Mouse (Mus musculus) kidney, embryonic 15.5 days (tissue): ENCODE data around the gene Mindy1. TPM values are rescaled to one million over a fixed set of nuclear protein-coding genes. Genes with fewer than 3 reads are reported as not detected.

Experiments used
- ATAC-seq: fragments of 200-750 bp; cut with Nextera tagmentation; replicated peaks from 2 replicates; pipeline ENCODE4 v1.8.0; 2017; ENCODE audit warnings: moderate TSS enrichment; ENCODE audit not compliant: low FRiP score
- H3K27ac ChIP-seq: fragments of 300-500 bp; sonication (generic); 2 replicates; pipeline ENCODE4 v1.5.1; 2015; ENCODE audit warnings: mild to moderate bottlenecking, inconsistent platforms
- H3K27me3 ChIP-seq: fragments of 300-500 bp; sonication (generic); 2 replicates; pipeline ENCODE4 v1.6.1; 2015; ENCODE audit warnings: inconsistent platforms
- H3K36me3 ChIP-seq: fragments of 300-500 bp; sonication (generic); 2 replicates; pipeline ENCODE4 v1.6.1; 2015; ENCODE audit warnings: inconsistent platforms
- H3K4me1 ChIP-seq: fragments of 300-500 bp; sonication (generic); 2 replicates; pipeline ENCODE4 v1.6.1; 2015; ENCODE audit warnings: inconsistent platforms
- H3K4me2 ChIP-seq: fragments of 300-500 bp; sonication (generic); 2 replicates; pipeline ENCODE4 v1.6.1; 2015; ENCODE audit warnings: moderate library complexity, mild to moderate bottlenecking, inconsistent platforms
- H3K4me3 ChIP-seq: fragments of 300-500 bp; sonication (generic); replicated peaks from 2 replicates; pipeline ENCODE4 v1.5.1; 2015; ENCODE audit warnings: mild to moderate bottlenecking, inconsistent platforms
- H3K9ac ChIP-seq: fragments of 300-500 bp; sonication (generic); 2 replicates; pipeline ENCODE4 v1.6.1; 2015; ENCODE audit warnings: mild to moderate bottlenecking, inconsistent platforms
- H3K9me3 ChIP-seq: fragments of 300-500 bp; sonication (generic); replicated peaks from 2 replicates; pipeline ENCODE4 v1.6.1; 2016; ENCODE audit warnings: inconsistent platforms
- WGBS: fragments of 180-500 bp; shearing (Covaris S2); methylation state at CpG from one replicate; pipeline ENCODE4 v1.1.7; 2015; ENCODE audit warnings: mixed read lengths; 5-methylcytosine and 5-hydroxymethylcytosine counted together
- polyA plus RNA-seq: library from polyadenylated mRNA; unstranded; fragments of >200 nt; fragmentation: Nextera tagmentation; extraction: Ambion mirVana; gene quantifications from 2 replicates; pipeline ENCODE4 v1.2.1, GENCODE M21; 2015

Mindy1 gene
- polyA plus RNA-seq, 1 experiment from 2014 or later: 46.2 TPM

- Histone ChIP-seq H3K9me3 (no peaks in the 10 kb centered on the region), H3K4me2 (no peak overlapping the region), H3K4me3 (no peak overlapping the region), H3K27ac (peak overlapping the region; percentile 59; the same call in 1 of the 2 replicates), H3K9ac (no peak overlapping the region), H3K27me3 (no peaks in the 10 kb centered on the region), H3K36me3 (peaks cover 27% of the 10 kb centered on the region), H3K4me1 (peaks cover 42% of the 10 kb centered on the region)
- WGBS: 85% methylated on average over 5 of the region's 5 CpGs
- no peak for ATAC-seq
These were observed 4.2 kb downstream of the Mindy1 start for GRCm38 (mm10) chr3:95285390-95285789.

GRCm38 (mm10) chr3:95286011-95286410, 4.9 kb downstream of the Mindy1 start:
- 50% methylated on average over 5 of the region's 5 CpGs for WGBS
- H3K27ac ChIP-seq: peak overlapping the region; percentile 59; the same call in 1 of the 2 replicates

GRCm38 (mm10) chr3:95286510-95286909, 5.4 kb downstream of the Mindy1 start:
- peaks cover 37% of the 10 kb centered on the region for H3K4me1 ChIP-seq
- no peak overlapping the region for H3K4me3 ChIP-seq
- ATAC-seq: no peak
- no peaks in the 10 kb centered on the region for H3K9me3 ChIP-seq
- H3K36me3 ChIP-seq: peaks cover 38% of the 10 kb centered on the region
- peak overlapping the region; percentile 59; the same call in 1 of the 2 replicates for H3K27ac ChIP-seq
- H3K27me3 ChIP-seq: no peaks in the 10 kb centered on the region
- no peak overlapping the region for H3K4me2 ChIP-seq
- 81% methylated on average over 7 of the region's 7 CpGs for WGBS
- H3K9ac ChIP-seq: no peak overlapping the region

More at GRCm38 (mm10) chr3:95286011-95286410, 4.9 kb downstream of the Mindy1 start:
- peaks cover 33% of the 10 kb centered on the region for H3K36me3 ChIP-seq
- H3K4me2 ChIP-seq: no peak overlapping the region
- H3K9me3 ChIP-seq: no peaks in the 10 kb centered on the region
- ATAC-seq: no peak
- H3K9ac ChIP-seq: no peak overlapping the region
- no peaks in the 10 kb centered on the region for H3K27me3 ChIP-seq
- no peak overlapping the region for H3K4me3 ChIP-seq
- H3K4me1 ChIP-seq: peaks cover 37% of the 10 kb centered on the region

- Histone ChIP-seq H3K9ac (no peak overlapping the region), H3K9me3 (no peaks in the 10 kb centered on the region), H3K36me3 (peaks cover 47% of the 10 kb centered on the region), H3K27ac (no peak overlapping the region), H3K27me3 (no peaks in the 10 kb centered on the region), H3K4me2 (no peak overlapping the region), H3K4me1 (peaks cover 34% of the 10 kb centered on the region), H3K4me3 (no peak overlapping the region)
- 90% methylated on average over 3 of the region's 3 CpGs for WGBS
- no peak for ATAC-seq
These were observed 6.4 kb downstream of the Mindy1 start for GRCm38 (mm10) chr3:95287541-95287940.

DNA sequence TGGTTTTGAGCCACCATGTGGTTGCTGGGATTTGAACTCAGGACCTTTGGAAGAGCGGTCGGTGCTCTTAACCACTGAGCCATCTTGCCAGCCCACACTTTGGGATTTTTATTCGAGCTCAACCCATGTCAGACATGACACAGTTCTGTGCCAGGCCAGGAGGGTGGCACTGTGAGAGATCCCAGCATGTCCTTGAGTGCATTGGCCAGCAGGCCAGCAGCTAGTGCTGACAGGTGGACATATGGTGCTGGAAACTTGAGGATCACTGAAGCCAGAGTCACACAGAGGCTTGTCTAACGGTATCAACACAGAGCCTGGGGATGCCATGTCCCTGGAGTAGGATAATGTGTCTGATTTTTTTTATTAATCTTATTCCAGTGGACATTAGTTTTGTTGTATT, 8.3 kb downstream of the Mindy1 start:
- Histone ChIP-seq H3K9ac (no peak overlapping the region), H3K36me3 (peaks cover 65% of the 10 kb centered on the region), H3K27me3 (no peaks in the 10 kb centered on the region), H3K27ac (no peak overlapping the region), H3K4me3 (no peak overlapping the region), H3K4me2 (no peak overlapping the region), H3K9me3 (no peaks in the 10 kb centered on the region), H3K4me1 (peaks cover 24% of the 10 kb centered on the region)
- WGBS: 93% methylated on average over 4 of the region's 4 CpGs
- no peak for ATAC-seq

GRCm38 (mm10) chr3:95290156-95290555, 9.0 kb downstream of the Mindy1 start:
- Histone ChIP-seq H3K9ac (no peak overlapping the region), H3K4me3 (no peak overlapping the region), H3K4me2 (no peak overlapping the region), H3K9me3 (no peaks in the 10 kb centered on the region), H3K4me1 (peaks cover 17% of the 10 kb centered on the region), H3K27ac (no peak overlapping the region), H3K27me3 (no peaks in the 10 kb centered on the region), H3K36me3 (peaks cover 72% of the 10 kb centered on the region)
- no peak for ATAC-seq
- 66% methylated on average over 6 of the region's 6 CpGs for WGBS

GRCm38 (mm10) chr3:95291041-95291440, 9.9 kb downstream of the Mindy1 start:
- WGBS: 79% methylated on average over 4 of the region's 4 CpGs
- no peak overlapping the region for H3K27ac ChIP-seq
- H3K4me3 ChIP-seq: no peak overlapping the region
- no peak for ATAC-seq
- H3K9ac ChIP-seq: no peak overlapping the region
- H3K4me2 ChIP-seq: no peak overlapping the region
- no peaks in the 10 kb centered on the region for H3K9me3 ChIP-seq
- H3K27me3 ChIP-seq: no peaks in the 10 kb centered on the region
- peaks cover 75% of the 10 kb centered on the region for H3K36me3 ChIP-seq
- H3K4me1 ChIP-seq: peaks cover 13% of the 10 kb centered on the region

- 87% methylated on average over 2 of the region's 2 CpGs for WGBS
These were observed 11.8 kb downstream of the Mindy1 start for GRCm38 (mm10) chr3:95292899-95293298.

DNA sequence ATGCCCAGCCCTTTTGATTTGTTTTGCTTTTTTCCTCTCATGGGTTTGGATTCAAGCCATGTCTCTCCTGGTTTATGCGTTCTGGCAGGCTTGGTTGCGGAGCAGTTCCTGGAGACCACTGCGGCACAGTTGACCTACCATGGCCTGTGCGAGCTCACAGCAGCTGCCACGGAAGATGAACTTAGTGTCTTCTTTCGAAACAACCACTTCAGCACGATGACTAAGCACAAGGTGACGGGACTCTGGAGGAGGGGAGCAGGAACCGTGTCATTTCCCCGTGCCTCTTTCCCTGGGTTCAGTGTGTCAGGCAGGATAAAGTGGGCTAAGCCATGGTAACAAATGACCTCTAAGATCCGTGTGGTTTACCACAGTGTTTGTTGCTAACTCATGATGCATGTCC, 12.4 kb downstream of the Mindy1 start:
- no peaks in the 10 kb centered on the region for H3K27me3 ChIP-seq
- no peak for ATAC-seq
- no peak overlapping the region for H3K4me3 ChIP-seq
- no peak overlapping the region for H3K9ac ChIP-seq
- H3K4me2 ChIP-seq: no peak overlapping the region
- H3K36me3 ChIP-seq: peaks cover 77% of the 10 kb centered on the region
- WGBS: 44% methylated on average over 11 of the region's 11 CpGs
- no peaks in the 10 kb centered on the region for H3K9me3 ChIP-seq
- peaks cover 16% of the 10 kb centered on the region; the same call in 1 of the 2 replicates for H3K4me1 ChIP-seq
- no peak overlapping the region for H3K27ac ChIP-seq

More at GRCm38 (mm10) chr3:95292899-95293298, 11.8 kb downstream of the Mindy1 start:
- H3K36me3 ChIP-seq: peaks cover 83% of the 10 kb centered on the region
- no peak overlapping the region for H3K4me2 ChIP-seq
- H3K27ac ChIP-seq: no peak overlapping the region
- peaks cover 16% of the 10 kb centered on the region; the same call in 1 of the 2 replicates for H3K4me1 ChIP-seq
- ATAC-seq: no peak
- H3K9ac ChIP-seq: no peak overlapping the region
- no peaks in the 10 kb centered on the region for H3K27me3 ChIP-seq
- H3K4me3 ChIP-seq: no peak overlapping the region
- H3K9me3 ChIP-seq: no peaks in the 10 kb centered on the region

GRCm38 (mm10) chr3:95294316-95294715, 13.2 kb downstream of the Mindy1 start:
- peaks cover 16% of the 10 kb centered on the region; the same call in 1 of the 2 replicates for H3K4me1 ChIP-seq
- H3K4me2 ChIP-seq: no peak overlapping the region
- H3K36me3 ChIP-seq: peaks cover 70% of the 10 kb centered on the region
- H3K27me3 ChIP-seq: no peaks in the 10 kb centered on the region
- no peak for ATAC-seq
- no peak overlapping the region for H3K4me3 ChIP-seq
- WGBS: 90% methylated on average over 7 of the region's 7 CpGs
- no peaks in the 10 kb centered on the region for H3K9me3 ChIP-seq
- H3K9ac ChIP-seq: no peak overlapping the region
- H3K27ac ChIP-seq: no peak overlapping the region

- no peaks in the 10 kb centered on the region for H3K27me3 ChIP-seq
- H3K27ac ChIP-seq: no peak overlapping the region
- H3K36me3 ChIP-seq: peaks cover 66% of the 10 kb centered on the region
- H3K4me2 ChIP-seq: no peak overlapping the region
- no peak overlapping the region for H3K9ac ChIP-seq
- no peak overlapping the region for H3K4me3 ChIP-seq
- peaks cover 17% of the 10 kb centered on the region; the same call in 1 of the 2 replicates for H3K4me1 ChIP-seq
- H3K9me3 ChIP-seq: no peaks in the 10 kb centered on the region
- no peak for ATAC-seq
- 85% methylated on average over 5 of the region's 5 CpGs for WGBS
These were observed 13.6 kb downstream of the Mindy1 start for GRCm38 (mm10) chr3:95294718-95295117.

GRCm38 (mm10) chr3:95295321-95296102, 14.4 kb downstream of the Mindy1 start:
- no peaks in the 10 kb centered on the region for H3K9me3 ChIP-seq
- peak; percentile 30 for ATAC-seq
- no peak overlapping the region for H3K4me2 ChIP-seq
- no peak overlapping the region for H3K4me3 ChIP-seq
- 74% methylated on average over 11 of the region's 11 CpGs for WGBS
- no peaks in the 10 kb centered on the region for H3K27me3 ChIP-seq
- H3K9ac ChIP-seq: no peak overlapping the region
- peak overlapping the region; percentile 61 for H3K27ac ChIP-seq
- peaks cover 60% of the 10 kb centered on the region for H3K36me3 ChIP-seq
- peaks cover 15% of the 10 kb centered on the region; the same call in 1 of the 2 replicates for H3K4me1 ChIP-seq
